Mouse (Mus musculus): ENCODE data around the gene Ipo13. TPM values are rescaled to one million over a fixed set of nuclear protein-coding genes. Genes with fewer than 3 reads are reported as not detected.

Ipo13 gene
- polyA plus RNA-seq, 1 experiment from 2014 or later, result 37.4 TPM

GRCm38 (mm10) chr4:117889471-117889870 lies 25.3 kb downstream of the Ipo13 start:
- no peak overlapping the region for H3K4me2 ChIP-seq (ENCODE audit: low read depth, low read length)
- 94% methylated on average over 15 of the region's 15 CpGs for WGBS
- H3K9me3 ChIP-seq (ENCODE audit: control insufficient read depth, low read length), result no peaks in the 10 kb centered on the region
- no peaks in the 10 kb centered on the region for H3K27me3 ChIP-seq (replicated peaks; ENCODE audit: control insufficient read depth, insufficient read depth, low read length)
- H3K9ac ChIP-seq (ENCODE audit: low read depth, low read length), result no peak overlapping the region
- H3K36me3 ChIP-seq (ENCODE audit: control insufficient read depth, insufficient read depth, low read length), result peaks cover 8% of the 10 kb centered on the region
- H3K4me1 ChIP-seq (ENCODE audit: control insufficient read depth, insufficient read depth, low read length), result peaks cover 26% of the 10 kb centered on the region
- H3K27ac ChIP-seq (ENCODE audit: low read length), result no peak overlapping the region
- no peak for ATAC-seq
- H3K4me3 ChIP-seq (ENCODE audit: low read length), result no peak overlapping the region

GRCm38 (mm10) chr4:117887920-117888319 lies 26.9 kb downstream of the Ipo13 start:
- H3K9me3 ChIP-seq (ENCODE audit: control insufficient read depth, low read length), result no peaks in the 10 kb centered on the region
- H3K9ac ChIP-seq (ENCODE audit: low read depth, low read length), result peak overlapping the region; percentile 95; the same call in 1 of the 2 replicates
- peak overlapping the region; percentile 99; the same call in 1 of the 2 replicates for H3K4me3 ChIP-seq (ENCODE audit: low read length)
- no peak overlapping the region for H3K27ac ChIP-seq (ENCODE audit: low read length)
- H3K36me3 ChIP-seq (ENCODE audit: control insufficient read depth, insufficient read depth, low read length), result peaks cover 11% of the 10 kb centered on the region
- peaks cover 32% of the 10 kb centered on the region for H3K4me1 ChIP-seq (ENCODE audit: control insufficient read depth, insufficient read depth, low read length)
- no peaks in the 10 kb centered on the region for H3K27me3 ChIP-seq (replicated peaks; ENCODE audit: control insufficient read depth, insufficient read depth, low read length)
- WGBS, result 76% methylated on average over 2 of the region's 2 CpGs
- H3K4me2 ChIP-seq (ENCODE audit: low read depth, low read length), result no peak overlapping the region; the same call in 1 of the 2 replicates
- no peak for ATAC-seq

GRCm38 (mm10) chr4:117887133-117887532 lies 27.7 kb downstream of the Ipo13 start, which contains the start of gene Atp6v0b:
Gene Atp6v0b (minus strand): TSS chr4:117887333.
- Histone ChIP-seq H3K27me3 (replicated peaks; ENCODE audit: control insufficient read depth, insufficient read depth, low read length) (no peaks in the 10 kb centered on the region), H3K36me3 (ENCODE audit: control insufficient read depth, insufficient read depth, low read length) (peaks cover 11% of the 10 kb centered on the region), H3K9ac (ENCODE audit: low read depth, low read length) (peak within 1 kb of the TSS; percentile 95), H3K9me3 (ENCODE audit: control insufficient read depth, low read length) (no peaks in the 10 kb centered on the region), H3K4me2 (ENCODE audit: low read depth, low read length) (peak within 1 kb of the TSS; percentile 90), H3K4me1 (ENCODE audit: control insufficient read depth, insufficient read depth, low read length) (peaks cover 35% of the 10 kb centered on the region), H3K4me3 (ENCODE audit: low read length) (peak within 1 kb of the TSS; percentile 99), H3K27ac (ENCODE audit: low read length) (peak within 1 kb of the TSS; percentile 51)
- peak; percentile 89 for ATAC-seq
- under 1% methylated on average over 36 of the region's 37 CpGs for WGBS

DNA sequence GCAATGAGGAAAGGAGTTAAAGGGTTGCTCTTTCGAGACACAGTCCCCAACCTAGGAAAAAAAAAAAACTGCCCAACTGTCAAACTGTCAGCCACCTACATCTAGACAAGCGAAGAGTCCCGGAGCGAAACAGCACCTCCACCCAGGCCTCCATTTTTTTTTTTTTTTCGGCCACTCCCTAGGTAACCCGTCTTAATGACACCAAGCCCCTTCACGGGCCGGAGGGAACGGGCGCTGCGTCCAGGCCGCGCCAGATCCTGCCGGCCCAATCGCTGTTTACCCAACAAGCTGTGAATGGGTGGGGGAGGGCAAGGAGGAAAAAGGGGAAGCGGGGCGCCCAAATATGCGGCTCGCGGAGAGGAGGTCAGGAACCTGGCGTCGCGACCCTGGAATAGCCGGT lies 28.2 kb downstream of the Ipo13 start:
- WGBS, result 2% methylated on average over 24 of the region's 24 CpGs
- Histone ChIP-seq H3K9me3 (ENCODE audit: control insufficient read depth, low read length) (no peaks in the 10 kb centered on the region), H3K4me3 (ENCODE audit: low read length) (peak overlapping the region; percentile 99), H3K4me1 (ENCODE audit: control insufficient read depth, insufficient read depth, low read length) (peaks cover 33% of the 10 kb centered on the region), H3K27me3 (replicated peaks; ENCODE audit: control insufficient read depth, insufficient read depth, low read length) (no peaks in the 10 kb centered on the region), H3K9ac (ENCODE audit: low read depth, low read length) (peak overlapping the region; percentile 95), H3K4me2 (ENCODE audit: low read depth, low read length) (peak overlapping the region; percentile 90), H3K27ac (ENCODE audit: low read length) (peak overlapping the region; percentile 51), H3K36me3 (ENCODE audit: control insufficient read depth, insufficient read depth, low read length) (peaks cover 11% of the 10 kb centered on the region)
- ATAC-seq, result peak; percentile 14

- no peaks in the 10 kb centered on the region for H3K27me3 ChIP-seq (replicated peaks; ENCODE audit: control insufficient read depth, insufficient read depth, low read length)
- peak overlapping the region; percentile 90 for H3K4me2 ChIP-seq (ENCODE audit: low read depth, low read length)
- no peak for ATAC-seq
- WGBS, result 77% methylated on average over 9 of the region's 9 CpGs
- peak overlapping the region; percentile 95 for H3K9ac ChIP-seq (ENCODE audit: low read depth, low read length)
- H3K4me1 ChIP-seq (ENCODE audit: control insufficient read depth, insufficient read depth, low read length), result peaks cover 29% of the 10 kb centered on the region
- peak overlapping the region; percentile 99 for H3K4me3 ChIP-seq (ENCODE audit: low read length)
- H3K36me3 ChIP-seq (ENCODE audit: control insufficient read depth, insufficient read depth, low read length), result peaks cover 11% of the 10 kb centered on the region
- no peak overlapping the region for H3K27ac ChIP-seq (ENCODE audit: low read length)
- no peaks in the 10 kb centered on the region for H3K9me3 ChIP-seq (ENCODE audit: control insufficient read depth, low read length)
These were observed 28.8 kb downstream of the Ipo13 start for GRCm38 (mm10) chr4:117885994-117886393.

- 92% methylated on average over 10 of the region's 10 CpGs for WGBS
- peaks cover 25% of the 10 kb centered on the region for H3K4me1 ChIP-seq (ENCODE audit: control insufficient read depth, insufficient read depth, low read length)
These were observed 29.7 kb downstream of the Ipo13 start for GRCm38 (mm10) chr4:117885093-117885492.

DNA sequence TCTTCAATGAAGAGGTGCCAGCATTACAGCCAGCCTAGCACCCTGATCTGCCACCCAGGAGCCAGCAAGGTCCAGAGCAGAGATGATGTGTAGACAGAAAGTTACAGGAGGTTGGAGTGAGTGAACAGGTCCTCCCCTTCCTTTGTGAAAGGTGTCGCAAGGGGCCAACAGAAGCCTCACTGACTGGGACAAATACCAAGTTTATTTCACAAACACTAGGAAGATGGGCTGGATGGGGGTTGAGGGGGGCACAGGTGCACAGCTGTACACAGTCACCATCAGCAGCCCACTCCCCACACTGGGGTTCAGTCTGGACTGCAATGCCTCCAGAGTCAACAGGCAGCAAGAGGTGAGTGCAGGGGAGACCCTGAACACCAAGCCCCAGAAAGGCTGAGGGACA lies 30.7 kb downstream of the Ipo13 start:
- 100% methylated on average over 1 of the region's 1 CpGs for WGBS
- Histone ChIP-seq H3K9ac (ENCODE audit: low read depth, low read length) (peak overlapping the region; percentile 82; the same call in 1 of the 2 replicates), H3K4me3 (ENCODE audit: low read length) (peak overlapping the region; percentile 72), H3K36me3 (ENCODE audit: control insufficient read depth, insufficient read depth, low read length) (peaks cover 11% of the 10 kb centered on the region), H3K27ac (ENCODE audit: low read length) (no peak overlapping the region), H3K4me1 (ENCODE audit: control insufficient read depth, insufficient read depth, low read length) (peaks cover 25% of the 10 kb centered on the region), H3K27me3 (replicated peaks; ENCODE audit: control insufficient read depth, insufficient read depth, low read length) (no peaks in the 10 kb centered on the region), H3K4me2 (ENCODE audit: low read depth, low read length) (peak overlapping the region; percentile 97), H3K9me3 (ENCODE audit: control insufficient read depth, low read length) (no peaks in the 10 kb centered on the region)
- no peak for ATAC-seq

More at GRCm38 (mm10) chr4:117885093-117885492, 29.7 kb downstream of the Ipo13 start:
- Histone ChIP-seq H3K4me2 (ENCODE audit: low read depth, low read length) (no peak overlapping the region), H3K27ac (ENCODE audit: low read length) (no peak overlapping the region), H3K36me3 (ENCODE audit: control insufficient read depth, insufficient read depth, low read length) (peaks cover 11% of the 10 kb centered on the region), H3K9ac (ENCODE audit: low read depth, low read length) (no peak overlapping the region), H3K4me3 (ENCODE audit: low read length) (no peak overlapping the region), H3K9me3 (ENCODE audit: control insufficient read depth, low read length) (no peaks in the 10 kb centered on the region), H3K27me3 (replicated peaks; ENCODE audit: control insufficient read depth, insufficient read depth, low read length) (no peaks in the 10 kb centered on the region)
- no peak for ATAC-seq

DNA sequence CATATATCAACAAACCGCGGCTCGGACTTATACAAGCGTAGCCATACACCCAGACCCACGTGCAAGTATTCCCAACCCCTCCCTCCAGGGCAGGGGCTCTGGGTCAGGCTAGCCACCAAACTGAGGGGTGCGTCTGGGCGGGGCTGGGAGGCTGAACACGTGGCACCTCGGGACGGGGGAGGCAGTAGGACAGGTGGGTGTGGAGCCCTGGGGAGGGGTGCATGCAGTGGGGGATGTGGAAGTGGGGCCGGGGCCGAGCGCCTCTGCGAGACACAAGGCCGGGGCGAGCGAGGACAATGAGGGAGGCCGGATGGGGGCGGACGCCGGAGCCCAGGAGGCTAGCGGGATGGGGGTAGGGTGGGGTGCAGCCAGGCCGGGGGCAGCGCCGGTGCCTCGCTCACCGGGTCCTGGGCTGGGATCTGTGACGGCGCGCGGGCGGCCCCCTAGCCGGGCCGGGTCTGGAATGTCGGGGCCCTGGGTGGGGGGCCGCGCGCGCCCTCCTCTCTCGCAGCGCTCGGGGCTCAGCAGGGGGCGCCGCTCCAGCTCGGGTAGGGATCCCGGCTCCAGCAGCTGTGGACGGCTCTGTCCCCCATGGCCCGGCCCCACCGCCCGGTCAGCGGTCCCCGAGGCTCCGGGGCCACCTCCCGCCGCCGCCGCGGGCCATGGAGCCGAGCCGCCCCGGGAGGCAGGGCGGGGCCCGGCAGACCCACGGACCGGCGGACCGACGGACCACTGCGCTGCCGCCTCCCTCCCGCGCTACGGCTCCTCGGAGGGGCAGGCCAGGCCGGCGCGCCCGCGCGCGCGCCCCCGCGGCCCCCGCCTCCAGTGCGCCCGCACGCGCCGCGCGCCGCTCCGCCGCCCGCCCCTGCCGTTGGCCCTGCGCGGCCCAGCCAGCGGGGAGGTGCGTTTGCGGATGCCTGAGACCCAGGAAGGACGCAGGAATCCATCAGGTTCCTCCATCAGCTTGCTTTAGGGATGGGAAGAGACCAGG lies 31.8 kb downstream of the Ipo13 start, which contains the start of gene B4galt2:
B4galt2 (minus strand) TSS at position 787 of the 991 bp plus-strand sequence.
- H3K36me3 ChIP-seq (ENCODE audit: control insufficient read depth, insufficient read depth, low read length), result peaks cover 11% of the 10 kb centered on the region
- no peaks in the 10 kb centered on the region for H3K9me3 ChIP-seq (ENCODE audit: control insufficient read depth, low read length)
- peak within 1 kb of the TSS; percentile 82 for H3K9ac ChIP-seq (ENCODE audit: low read depth, low read length)
- 2% methylated on average over 88 of the region's 103 CpGs for WGBS
- peak; percentile 45 for ATAC-seq
- H3K4me3 ChIP-seq (ENCODE audit: low read length), result peak within 1 kb of the TSS; percentile 72
- H3K27me3 ChIP-seq (replicated peaks; ENCODE audit: control insufficient read depth, insufficient read depth, low read length), result no peaks in the 10 kb centered on the region
- H3K4me2 ChIP-seq (ENCODE audit: low read depth, low read length), result peak within 1 kb of the TSS; percentile 97
- peaks cover 25% of the 10 kb centered on the region for H3K4me1 ChIP-seq (ENCODE audit: control insufficient read depth, insufficient read depth, low read length)
- H3K27ac ChIP-seq (ENCODE audit: low read length), result peak within 1 kb of the TSS; percentile 59

- Histone ChIP-seq H3K4me1 (ENCODE audit: control insufficient read depth, insufficient read depth, low read length) (peaks cover 7% of the 10 kb centered on the region; the same call in 1 of the 2 replicates), H3K4me2 (ENCODE audit: low read depth, low read length) (no peak overlapping the region), H3K27ac (ENCODE audit: low read length) (no peak overlapping the region), H3K36me3 (ENCODE audit: control insufficient read depth, insufficient read depth, low read length) (no peaks in the 10 kb centered on the region), H3K4me3 (ENCODE audit: low read length) (no peak overlapping the region), H3K9me3 (ENCODE audit: control insufficient read depth, low read length) (no peaks in the 10 kb centered on the region), H3K9ac (ENCODE audit: low read depth, low read length) (no peak overlapping the region), H3K27me3 (replicated peaks; ENCODE audit: control insufficient read depth, insufficient read depth, low read length) (no peaks in the 10 kb centered on the region)
- no peak for ATAC-seq
- 69% methylated on average over 5 of the region's 5 CpGs for WGBS
These were observed 36.1 kb downstream of the Ipo13 start for GRCm38 (mm10) chr4:117878703-117879102.
